Mouse (Mus musculus) gastrocnemius, postnatal 4 days (tissue): ENCODE measurements around the gene Ifna7. TPM values are rescaled to one million over a fixed set of nuclear protein-coding genes. Genes with fewer than 3 reads are reported as not detected.
"Not testable (repeated sequence)": the region's sequence is repeated elsewhere in the genome, so short reads cannot be mapped to it uniquely, and the experiment has no call there.

Source experiments
- DNase-seq, 2 experiments: peaks; one replicate each; pipeline ENCODE4 v3.0.0; 2021 to 2022; ENCODE audit warnings: low spot score in 2 of 2, mixed read lengths in 2 of 2
- long read RNA-seq, 2 experiments: library from polyadenylated mRNA; stranded (forward); transcript quantifications; one replicate each; pipeline ENCODE4 v2.0.0; 2021
- total RNA-seq, 2 experiments: library from RNA; stranded (reverse); gene quantifications; 2 replicates each; pipeline ENCODE4 v1.2.3; 2021

Gene Ifna7
- not detected for total RNA-seq
- long read RNA-seq, experiment 1 = 0 reads
- long read RNA-seq, experiment 2 = 0 reads

GRCm38 (mm10) chr4:88815928-88816327, at the start of gene Ifna7:
TSS of gene Ifna7 (plus strand) at chr4:88816228.
- DNase-seq = no peak

- DNase-seq = not testable (repeated sequence)
These were observed 42.5 kb upstream of the Ifna7 start, which contains the start of gene Gm13290 for GRCm38 (mm10) chr4:88773534-88773933. TSS of gene Gm13290 (plus strand) at chr4:88773834.

- not testable (repeated sequence) for DNase-seq
These were observed 39.4 kb upstream of the Ifna7 start, which contains the start of gene Gm13289 for GRCm38 (mm10) chr4:88776622-88777021. TSS of gene Gm13289 (plus strand) at chr4:88776922.

- not testable (repeated sequence) for DNase-seq
These were observed 36.5 kb upstream of the Ifna7 start, which contains the start of gene Gm13272 for GRCm38 (mm10) chr4:88779550-88779949. TSS of gene Gm13272 (plus strand) at chr4:88779850.

- peak in 1 of 2 experiments; percentile 14 for DNase-seq
These were observed 35.7 kb upstream of the Ifna7 start for GRCm38 (mm10) chr4:88780320-88780719.

GRCm38 (mm10) chr4:88781831-88782230, 34.2 kb upstream of the Ifna7 start, which contains the start of gene Ifnz:
TSS of gene Ifnz (plus strand) at chr4:88782131.
- not testable (repeated sequence) for DNase-seq

- not testable (repeated sequence) for DNase-seq
These were observed 33.7 kb upstream of the Ifna7 start for GRCm38 (mm10) chr4:88782335-88782734.

- not testable (repeated sequence) for DNase-seq
These were observed 30.6 kb upstream of the Ifna7 start, which contains the start of gene Gm13276 for GRCm38 (mm10) chr4:88785409-88785808. TSS of gene Gm13276 (plus strand) at chr4:88785709.

- DNase-seq = peak; percentile 20 to 52
These were observed 27.6 kb upstream of the Ifna7 start, which contains the start of gene Gm13277 for GRCm38 (mm10) chr4:88788402-88788801. TSS of gene Gm13277 (plus strand) at chr4:88788632.

GRCm38 (mm10) chr4:88791250-88791649, 24.8 kb upstream of the Ifna7 start, which contains the start of gene Gm13278:
TSS of gene Gm13278 (plus strand) at chr4:88791550.
- not testable (repeated sequence) for DNase-seq

GRCm38 (mm10) chr4:88793936-88794675, 21.9 kb upstream of the Ifna7 start, which contains the start of gene Gm13275:
TSS of gene Gm13275 (plus strand) at chr4:88794487.
- peak; percentile 51 to 63 for DNase-seq

GRCm38 (mm10) chr4:88797097-88797496, 18.9 kb upstream of the Ifna7 start, which contains the start of gene Gm13279:
TSS of gene Gm13279 (plus strand) at chr4:88797397.
- not testable (repeated sequence) for DNase-seq

- DNase-seq = not testable (repeated sequence)
These were observed 16.7 kb upstream of the Ifna7 start, which contains the start of gene Gm13285 for GRCm38 (mm10) chr4:88799365-88799764. TSS of gene Gm13285 (plus strand) at chr4:88799665.

GRCm38 (mm10) chr4:88802954-88803353, 13.1 kb upstream of the Ifna7 start, which contains the start of gene Gm13287:
TSS of gene Gm13287 (plus strand) at chr4:88803254.
- not testable (repeated sequence) for DNase-seq

- not testable (repeated sequence) for DNase-seq
These were observed 10.8 kb upstream of the Ifna7 start, which contains the start of gene Gm13288 for GRCm38 (mm10) chr4:88805231-88805630. TSS of gene Gm13288 (plus strand) at chr4:88805531.

GRCm38 (mm10) chr4:88805761-88806160, 10.3 kb upstream of the Ifna7 start:
- DNase-seq = peak in 1 of 2 experiments; percentile 17

GRCm38 (mm10) chr4:88819659-88820058, 3.6 kb downstream of the Ifna7 start, which contains the start of gene Ifna11:
TSS of gene Ifna11 (plus strand) at chr4:88819959.
- DNase-seq = no peak

- no peak for DNase-seq
These were observed 7.0 kb downstream of the Ifna7 start for GRCm38 (mm10) chr4:88822995-88823394.

- not testable (repeated sequence) for DNase-seq
These were observed 11.1 kb downstream of the Ifna7 start, which contains the start of gene Ifna6 for GRCm38 (mm10) chr4:88827116-88827515. TSS of gene Ifna6 (plus strand) at chr4:88827416.

- peak in 1 of 2 experiments; percentile 19 for DNase-seq
These were observed 14.5 kb downstream of the Ifna7 start for GRCm38 (mm10) chr4:88830523-88830922.

- DNase-seq = not testable (repeated sequence)
These were observed 19.2 kb downstream of the Ifna7 start, which contains the start of gene Ifna5 for GRCm38 (mm10) chr4:88835225-88835624. TSS of gene Ifna5 (plus strand) at chr4:88835525.
